Mouse (Mus musculus): ENCODE results near the gene Slc26a8.

GRCm38 (mm10) chr17:28646221-28646620 is 43.8 kb downstream of the Slc26a8 start:
- TF ChIP-seq MAX (IDR thresholded peaks at IDR 0.05; ENCODE audit: low read depth) (no peak), POLR2AphosphoS2 (IDR thresholded peaks at IDR 0.05; ENCODE audit: insufficient read length, low read depth) (no peak), POLR2A (IDR thresholded peaks at IDR 0.05; ENCODE audit: insufficient read length, low read depth) (no peak), USF1 (IDR thresholded peaks at IDR 0.05; ENCODE audit: low read depth) (no peak)
